Mouse (Mus musculus) spleen, adult 2 months (tissue): ENCODE measurements around the gene Ap5s1.

Experiments
- CTCF ChIP-seq: fragments of 200-500 bp; IDR thresholded peaks from 2 replicates; pipeline ENCODE4 v1.5.1; 2011; ENCODE audit warnings: mild to moderate bottlenecking, inconsistent platforms; ENCODE audit not compliant: insufficient read depth, insufficient read length, insufficient replicate concordance; ENCODE audit errors: extremely low read depth
- POLR2A ChIP-seq: fragments of 200-500 bp; IDR thresholded peaks from 2 replicates; pipeline ENCODE4 v1.6.1; 2011; ENCODE audit warnings: low read depth, low read length, inconsistent platforms

GRCm38 (mm10) chr2:131201262-131201661, 5.6 kb upstream of the Ap5s1 start:
- TF ChIP-seq CTCF (no peak), POLR2A (no peak)
